Mouse (Mus musculus): ENCODE measurements at regions not wholly inside any gene's neighbourhood (a gene's known extent, or its start where the extent isn't known, plus 50 kb on each side); places are given as distances from the start of the nearest gene placed in this dataset.

DNA sequence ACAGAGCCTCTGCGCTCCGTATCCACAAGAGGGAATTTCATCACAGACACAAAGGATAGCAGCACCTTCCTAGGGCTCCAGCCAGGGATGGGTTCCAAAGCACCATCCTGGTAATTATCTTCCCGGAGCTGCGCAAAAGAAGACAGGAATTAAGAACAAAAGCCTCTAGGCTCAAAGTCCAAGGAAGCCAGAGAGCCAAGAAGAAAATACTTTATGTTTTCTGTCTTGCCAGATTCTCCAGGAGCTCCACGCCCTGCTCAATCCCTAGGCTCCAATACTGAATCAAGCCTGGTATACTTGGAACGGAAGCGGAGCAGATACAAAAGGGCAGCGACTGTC is 54.4 kb downstream of the Irf2bpl start:
- WGBS, result 61% methylated on average over 8 of the region's 8 CpGs

DNA sequence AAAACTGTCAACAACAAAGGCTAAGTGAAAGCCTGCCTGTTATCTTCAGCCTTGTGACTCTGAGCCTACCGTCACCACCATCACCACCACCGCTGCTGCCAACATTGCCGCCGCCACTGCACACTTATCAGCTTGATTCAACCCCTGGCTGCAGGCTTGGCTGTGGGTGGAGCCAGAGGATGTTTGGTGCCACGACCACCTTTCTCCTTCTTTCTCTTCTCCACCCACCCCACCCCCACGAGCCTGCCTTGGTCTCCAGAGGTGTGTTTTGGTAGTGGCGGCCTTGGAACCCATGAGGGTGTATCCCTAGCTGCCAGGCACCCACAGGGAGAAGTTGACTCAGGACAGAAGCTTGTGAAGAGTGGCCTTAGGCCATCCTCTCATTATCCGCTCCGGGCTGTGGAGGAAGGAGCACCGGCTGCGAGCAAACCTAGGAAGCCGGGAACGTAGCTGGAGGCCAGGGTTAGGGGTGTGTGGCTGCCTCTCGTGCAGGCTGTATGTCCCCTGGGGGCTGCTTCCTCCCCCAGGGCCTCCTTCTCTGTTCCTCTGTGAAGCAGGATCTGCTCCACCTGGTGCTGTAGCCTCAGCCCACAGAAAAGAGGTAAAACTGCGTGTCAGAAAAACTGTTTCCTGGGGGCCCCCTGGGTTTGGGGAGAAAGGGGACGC is 54.9 kb downstream of the Irf2bpl start:
- Histone ChIP-seq H3K4me2 (replicated peaks) (no peak overlapping the region), H3K9me3 (no peaks in the 10 kb centered on the region), H3K36me3 (no peaks in the 10 kb centered on the region), H3K4me3 (replicated peaks) (no peak overlapping the region), H3K27ac (peak overlapping the region; percentile 39; the same call in 1 of the 2 replicates), H3K27me3 (replicated peaks) (no peaks in the 10 kb centered on the region), H3K4me1 (replicated peaks) (peaks cover 50% of the 10 kb centered on the region), H3K9ac (no peak overlapping the region)
- no peak for ATAC-seq
- WGBS, result 65% methylated on average over 16 of the region's 16 CpGs

More for the DNA sequence above, 54.4 kb downstream of the Irf2bpl start:
- Histone ChIP-seq H3K27me3 (replicated peaks) (no peaks in the 10 kb centered on the region), H3K4me3 (replicated peaks) (no peak overlapping the region), H3K4me2 (replicated peaks) (no peak overlapping the region), H3K4me1 (replicated peaks) (peaks cover 45% of the 10 kb centered on the region), H3K36me3 (no peaks in the 10 kb centered on the region), H3K9me3 (no peaks in the 10 kb centered on the region), H3K27ac (peak overlapping the region; percentile 39; the same call in 1 of the 2 replicates), H3K9ac (no peak overlapping the region)
- ATAC-seq, result no peak

DNA sequence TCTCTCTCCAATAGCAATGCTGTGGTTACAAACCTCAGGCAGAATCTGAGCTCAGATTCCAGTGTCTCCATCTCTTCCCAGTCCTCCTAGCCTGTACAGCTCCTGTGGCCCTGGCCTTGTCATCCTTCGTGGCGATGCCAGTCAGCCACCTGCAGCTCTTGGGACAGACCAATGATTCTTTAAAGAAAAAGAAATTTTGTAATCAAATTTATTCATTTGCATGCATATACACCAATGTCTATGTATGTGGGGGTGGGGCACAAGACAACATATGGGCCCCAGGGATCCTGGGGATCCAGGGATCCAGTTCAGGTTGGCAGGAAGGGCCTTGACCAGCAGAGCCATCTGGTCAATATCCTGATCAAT is 57.4 kb downstream of the Irf2bpl start:
- H3K27me3 ChIP-seq (replicated peaks), result no peaks in the 10 kb centered on the region
- H3K4me2 ChIP-seq (replicated peaks), result no peak overlapping the region
- no peak overlapping the region for H3K9ac ChIP-seq
- no peak overlapping the region for H3K27ac ChIP-seq
- 90% methylated on average over 2 of the region's 2 CpGs for WGBS
- no peaks in the 10 kb centered on the region for H3K36me3 ChIP-seq
- peaks cover 52% of the 10 kb centered on the region for H3K4me1 ChIP-seq (replicated peaks)
- ATAC-seq, result no peak
- no peaks in the 10 kb centered on the region for H3K9me3 ChIP-seq
- H3K4me3 ChIP-seq (replicated peaks), result no peak overlapping the region

- Histone ChIP-seq H3K36me3 (no peaks in the 10 kb centered on the region), H3K9ac (no peak overlapping the region), H3K9me3 (no peaks in the 10 kb centered on the region), H3K4me3 (replicated peaks) (no peak overlapping the region), H3K4me2 (replicated peaks) (no peak overlapping the region), H3K4me1 (replicated peaks) (peaks cover 46% of the 10 kb centered on the region), H3K27ac (no peak overlapping the region), H3K27me3 (replicated peaks) (no peaks in the 10 kb centered on the region)
- ATAC-seq, result no peak
- 64% methylated on average over 13 of the region's 13 CpGs for WGBS
Observed at GRCm38 (mm10) chr12:86826420-86827240, 58.0 kb downstream of the Irf2bpl start.

DNA sequence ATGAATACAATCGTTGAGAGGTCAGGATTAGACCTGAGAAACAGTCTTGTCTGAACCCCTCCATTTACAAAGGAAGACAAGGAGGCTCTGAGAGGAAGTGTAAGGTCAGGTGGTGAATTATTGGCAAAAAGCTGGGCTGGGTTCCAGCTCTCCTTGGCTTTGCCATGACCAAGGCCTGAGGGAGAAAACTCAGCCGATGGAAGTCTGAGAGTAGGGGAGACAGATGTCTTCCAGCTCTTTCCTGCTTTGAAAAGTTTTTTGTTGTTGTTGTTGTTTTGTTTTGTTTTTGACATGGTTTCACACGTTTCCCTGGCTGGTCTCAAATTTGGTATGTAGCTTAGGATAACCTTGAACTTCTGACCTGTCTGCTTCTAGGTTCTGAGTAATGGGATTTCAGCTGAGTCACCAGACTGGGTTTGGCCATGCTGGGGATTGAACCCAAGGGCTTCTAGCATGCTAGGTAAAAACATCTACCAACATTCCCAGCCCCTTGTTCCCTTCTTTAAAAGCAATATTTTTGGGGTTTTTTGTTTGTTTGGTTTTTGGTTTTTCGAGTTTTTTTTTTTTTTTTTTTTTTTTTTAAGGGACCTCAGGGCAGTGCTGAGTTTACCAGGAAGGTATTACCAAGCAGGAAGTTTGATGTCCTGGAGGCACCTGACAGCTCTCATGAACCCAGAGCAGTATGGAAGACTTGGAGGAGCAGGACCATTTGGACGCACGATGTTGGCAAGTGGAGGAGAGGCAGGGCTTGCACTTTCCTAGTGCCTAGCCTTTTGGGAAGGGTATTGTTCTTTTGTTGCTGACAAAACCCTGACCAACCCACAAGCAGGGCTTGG is 58.8 kb downstream of the Irf2bpl start:
- no peak for ATAC-seq
- peaks cover 44% of the 10 kb centered on the region for H3K4me1 ChIP-seq (replicated peaks)
- 53% methylated on average over 6 of the region's 6 CpGs for WGBS
- H3K9me3 ChIP-seq, result no peaks in the 10 kb centered on the region
- no peak overlapping the region for H3K4me3 ChIP-seq (replicated peaks)
- no peak overlapping the region for H3K9ac ChIP-seq
- no peak overlapping the region for H3K4me2 ChIP-seq (replicated peaks)
- H3K36me3 ChIP-seq, result no peaks in the 10 kb centered on the region
- no peaks in the 10 kb centered on the region for H3K27me3 ChIP-seq (replicated peaks)
- peak overlapping the region; percentile 95 for H3K27ac ChIP-seq

GRCm38 (mm10) chr12:86824860-86825583 is 59.6 kb downstream of the Irf2bpl start:
- H3K27ac ChIP-seq, result peak overlapping the region; percentile 95
- ATAC-seq, result peak; percentile 75
- no peaks in the 10 kb centered on the region for H3K9me3 ChIP-seq
- H3K9ac ChIP-seq, result no peak overlapping the region
- peaks cover 37% of the 10 kb centered on the region for H3K4me1 ChIP-seq (replicated peaks)
- peak overlapping the region; percentile 55 for H3K4me2 ChIP-seq (replicated peaks)
- no peak overlapping the region for H3K4me3 ChIP-seq (replicated peaks)
- H3K36me3 ChIP-seq, result no peaks in the 10 kb centered on the region
- H3K27me3 ChIP-seq (replicated peaks), result no peaks in the 10 kb centered on the region
- WGBS, result 17% methylated on average over 14 of the region's 14 CpGs

- Histone ChIP-seq H3K27me3 (replicated peaks) (no peaks in the 10 kb centered on the region), H3K4me3 (replicated peaks) (peak overlapping the region; percentile 23), H3K9me3 (no peaks in the 10 kb centered on the region), H3K9ac (peak overlapping the region; percentile 44), H3K4me2 (replicated peaks) (peak overlapping the region; percentile 55), H3K4me1 (replicated peaks) (peaks cover 31% of the 10 kb centered on the region), H3K36me3 (no peaks in the 10 kb centered on the region), H3K27ac (peak overlapping the region; percentile 95)
- 3% methylated on average over 28 of the region's 29 CpGs for WGBS
- ATAC-seq, result peak; percentile 87
Observed at GRCm38 (mm10) chr12:86823855-86824589, 60.6 kb downstream of the Irf2bpl start.

GRCm38 (mm10) chr12:86823488-86823854 is 61.1 kb downstream of the Irf2bpl start:
- Histone ChIP-seq H3K4me1 (replicated peaks) (peaks cover 35% of the 10 kb centered on the region), H3K36me3 (no peaks in the 10 kb centered on the region), H3K4me3 (replicated peaks) (peak overlapping the region; percentile 23), H3K27me3 (replicated peaks) (no peaks in the 10 kb centered on the region), H3K9me3 (no peaks in the 10 kb centered on the region), H3K9ac (peak overlapping the region; percentile 44), H3K4me2 (replicated peaks) (peak overlapping the region; percentile 55), H3K27ac (peak overlapping the region; percentile 95)
- WGBS, result 63% methylated on average over 4 of the region's 4 CpGs
- ATAC-seq, result no peak

- Histone ChIP-seq H3K27me3 (replicated peaks) (no peaks in the 10 kb centered on the region), H3K9ac (no peak overlapping the region), H3K36me3 (no peaks in the 10 kb centered on the region), H3K27ac (no peak overlapping the region), H3K4me3 (replicated peaks) (no peak overlapping the region), H3K4me2 (replicated peaks) (no peak overlapping the region), H3K9me3 (no peaks in the 10 kb centered on the region), H3K4me1 (replicated peaks) (peaks cover 40% of the 10 kb centered on the region)
- ATAC-seq, result no peak
- 75% methylated on average over 6 of the region's 6 CpGs for WGBS
Observed at GRCm38 (mm10) chr12:86821183-86821582, 63.4 kb downstream of the Irf2bpl start.

GRCm38 (mm10) chr12:86819568-86819967 is 65.0 kb downstream of the Irf2bpl start:
- ATAC-seq, result no peak
- no peak overlapping the region for H3K9ac ChIP-seq
- H3K27me3 ChIP-seq (replicated peaks), result no peaks in the 10 kb centered on the region
- peaks cover 31% of the 10 kb centered on the region for H3K4me1 ChIP-seq (replicated peaks)
- 92% methylated on average over 6 of the region's 6 CpGs for WGBS
- H3K36me3 ChIP-seq, result no peaks in the 10 kb centered on the region
- no peak overlapping the region for H3K4me3 ChIP-seq (replicated peaks)
- no peaks in the 10 kb centered on the region for H3K9me3 ChIP-seq
- H3K4me2 ChIP-seq (replicated peaks), result no peak overlapping the region
- no peak overlapping the region for H3K27ac ChIP-seq

DNA sequence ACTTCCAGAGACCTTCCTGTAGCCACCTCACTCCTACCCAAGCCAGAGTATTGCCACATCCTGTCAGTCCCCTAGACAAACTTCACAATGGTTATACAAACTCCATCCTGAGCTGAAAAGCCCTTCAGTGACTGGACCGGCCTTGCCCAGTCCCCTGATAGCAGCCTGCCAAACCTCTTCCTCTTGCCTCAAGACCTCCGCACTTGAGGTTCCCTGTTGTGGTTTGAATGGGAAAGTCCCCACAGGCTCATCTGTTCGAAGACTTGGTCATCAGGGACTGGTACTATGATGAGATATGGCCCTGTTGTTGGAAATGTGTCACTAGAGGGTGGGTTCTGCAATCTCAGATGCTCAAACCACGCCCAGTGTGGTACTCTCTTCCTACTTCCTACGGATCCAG is 65.4 kb downstream of the Irf2bpl start:
- Histone ChIP-seq H3K4me2 (replicated peaks) (no peak overlapping the region), H3K4me1 (replicated peaks) (peaks cover 27% of the 10 kb centered on the region), H3K9ac (no peak overlapping the region), H3K27ac (no peak overlapping the region), H3K36me3 (no peaks in the 10 kb centered on the region), H3K27me3 (replicated peaks) (no peaks in the 10 kb centered on the region), H3K4me3 (replicated peaks) (no peak overlapping the region), H3K9me3 (no peaks in the 10 kb centered on the region)
- 78% methylated on average over 5 of the region's 5 CpGs for WGBS
- ATAC-seq, result no peak

Data from intestine, embryonic 15.5 days (tissue).